In genomic region chr6:90463890-90464421, GRCm38 (mm10) we compare ENCODE assay signal across 8 mouse cellular contexts. TPM values are rescaled to one million over a fixed set of nuclear protein-coding genes. Genes with fewer than 3 reads are reported as not detected.
DNase-seq lines count a peak whose midpoint lies in the region; ATAC-seq and TF ChIP-seq lines count a peak whose summit lies in the region.

No protein-coding gene starts in this region.

- H3K4me1 ChIP-seq in heart, embryonic 10.5 days, result peaks cover 27% of the 10 kb centered on the region
- peaks cover 33% of the 10 kb centered on the region for H3K4me1 ChIP-seq in hindbrain, embryonic 15.5 days (replicated peaks)
- peaks cover 25% of the 10 kb centered on the region for H3K4me1 ChIP-seq in midbrain, embryonic 10.5 days

- no peaks in the 10 kb centered on the region for H3K9me3 ChIP-seq in heart, embryonic 10.5 days
- H3K9me3 ChIP-seq in hindbrain, embryonic 15.5 days, result no peaks in the 10 kb centered on the region
- no peaks in the 10 kb centered on the region for H3K9me3 ChIP-seq in midbrain, embryonic 10.5 days (replicated peaks)

- ATAC-seq in hindbrain, embryonic 15.5 days (ENCODE audit: low FRiP score, low read depth), result 0 out of 2 replicates have a peak, but pooled peaks have one; percentile 1

- intact Hi-C loops in heart, postnatal 10 days (cut with DNase I), result loop anchor here (1.0 kb wide), 1 partner anchor 43 kb away; no protein-coding TSS in a partner anchor

- 35% methylated on average over 7 of the region's 7 CpGs for WGBS in heart, embryonic 10.5 days
- WGBS in hindbrain, embryonic 15.5 days, result 43% methylated on average over 7 of the region's 7 CpGs
- 32% methylated on average over 7 of the region's 7 CpGs for WGBS in midbrain, embryonic 10.5 days

- peak overlapping the region; percentile 59; the same call in 1 of the 2 replicates for H3K9ac ChIP-seq in hindbrain, embryonic 15.5 days

- peak overlapping the region; percentile 90 for H3K27ac ChIP-seq in heart, embryonic 10.5 days
- H3K27ac ChIP-seq in hindbrain, embryonic 15.5 days (replicated peaks), result peak overlapping the region; percentile 54
- H3K27ac ChIP-seq in midbrain, embryonic 10.5 days (replicated peaks), result peak overlapping the region; percentile 35; the same call in 1 of the 2 replicates

- TF ChIP-seq CTCF in brain, embryonic 14.5 days (IDR thresholded peaks at IDR 0.05; ENCODE audit: borderline replicate concordance, extremely low read depth, insufficient read depth, insufficient read length), result no peak

- DNase-seq in heart, embryonic 10.5 days (ENCODE audit: low spot score), result no peak
- DNase-seq in heart, postnatal 10 days, result no peak
- DNase-seq in brain, embryonic 14.5 days (ENCODE audit: low read depth), result peak; percentile 44
- DNase-seq in midbrain, embryonic 10.5 days (ENCODE audit: low spot score), result no peak
- no peak for DNase-seq in right cerebral cortex, postnatal 14 days
- no peak for DNase-seq in right cerebral cortex, postnatal 4 days
- no peak for DNase-seq in embryo, embryonic 11 days

- TF ChIP-seq POLR2A in brain, embryonic 14.5 days (IDR thresholded peaks at IDR 0.05; ENCODE audit: borderline replicate concordance, extremely low read depth, insufficient read depth, insufficient read length, poor library complexity, severe bottlenecking), result no peak

- peak overlapping the region; percentile 80 for H3K4me3 ChIP-seq in heart, embryonic 10.5 days
- peak overlapping the region; percentile 63 for H3K4me3 ChIP-seq in hindbrain, embryonic 15.5 days
- peak overlapping the region; percentile 75 for H3K4me3 ChIP-seq in midbrain, embryonic 10.5 days

- peaks cover 15% of the 10 kb centered on the region for H3K36me3 ChIP-seq in heart, embryonic 10.5 days
- H3K36me3 ChIP-seq in hindbrain, embryonic 15.5 days, result no peaks in the 10 kb centered on the region
- H3K36me3 ChIP-seq in midbrain, embryonic 10.5 days, result 0 out of 2 replicates have a peak, but pooled peaks cover 9% of the 10 kb centered on the region

- peaks cover 33% of the 10 kb centered on the region for H3K27me3 ChIP-seq in heart, embryonic 10.5 days (ENCODE audit: insufficient read depth, poor library complexity, severe bottlenecking)
- peaks cover 17% of the 10 kb centered on the region; the same call in 1 of the 2 replicates for H3K27me3 ChIP-seq in hindbrain, embryonic 15.5 days
- peaks cover 63% of the 10 kb centered on the region for H3K27me3 ChIP-seq in midbrain, embryonic 10.5 days (ENCODE audit: low read depth, poor library complexity, severe bottlenecking)

- peak overlapping the region; percentile 100 for H3K4me2 ChIP-seq in hindbrain, embryonic 15.5 days

RNA-seq across cellular contexts. Expression of gene Klf15, which starts 1.6 kb away (rescaled TPM):
- polyA plus RNA-seq in heart, embryonic 10.5 days (2016; fragmentation: Nextera tagmentation; extraction: Ambion mirVana), result 7.9 and 11.5 TPM in 2 replicates
- total RNA-seq in heart, postnatal 10 days (2021), result 10 to 100 TPM; 15.6 to 38.7 TPM
- 11.8 and 12.6 TPM in 2 replicates for polyA plus RNA-seq in brain, embryonic 14.5 days (2012; rRNA removed)
- 17.3 and 20.0 TPM in 2 replicates for polyA plus RNA-seq in hindbrain, embryonic 15.5 days (2015; fragmentation: Nextera tagmentation; extraction: Ambion mirVana)
- polyA plus RNA-seq in midbrain, embryonic 10.5 days (2016; fragmentation: Nextera tagmentation; extraction: Ambion mirVana), result 4.2 and 4.9 TPM in 2 replicates

RNA-seq across cellular contexts. Expression of gene Aldh1l1, which starts 22.3 kb away (rescaled TPM):
- polyA plus RNA-seq in heart, embryonic 10.5 days (2016; fragmentation: Nextera tagmentation; extraction: Ambion mirVana), result 0.93 and 1.3 TPM in 2 replicates
- total RNA-seq in heart, postnatal 10 days (2021), result 1 to 10 TPM; 1.0 to 2.2 TPM
- 20.4 and 33.6 TPM in 2 replicates for polyA plus RNA-seq in brain, embryonic 14.5 days (2012; rRNA removed)
- polyA plus RNA-seq in hindbrain, embryonic 15.5 days (2015; fragmentation: Nextera tagmentation; extraction: Ambion mirVana), result 65.8 and 81.7 TPM in 2 replicates
- polyA plus RNA-seq in midbrain, embryonic 10.5 days (2016; fragmentation: Nextera tagmentation; extraction: Ambion mirVana), result 2.7 and 3.7 TPM in 2 replicates

RNA-seq across cellular contexts. Expression of gene Cfap100, which starts 35.4 kb away (rescaled TPM):
- 0.12 TPM in 1 of 2 replicates, not detected in the other for polyA plus RNA-seq in heart, embryonic 10.5 days (2016; fragmentation: Nextera tagmentation; extraction: Ambion mirVana)
- under 1 TPM in 1 of 2 experiments, not detected in 1; 0.41 TPM for total RNA-seq in heart, postnatal 10 days (2021)
- 10.1 and 12.7 TPM in 2 replicates for polyA plus RNA-seq in brain, embryonic 14.5 days (2012; rRNA removed)
- 6.7 and 7.2 TPM in 2 replicates for polyA plus RNA-seq in hindbrain, embryonic 15.5 days (2015; fragmentation: Nextera tagmentation; extraction: Ambion mirVana)
- 1.9 TPM in 2 replicates for polyA plus RNA-seq in midbrain, embryonic 10.5 days (2016; fragmentation: Nextera tagmentation; extraction: Ambion mirVana)

Comparison
In these comparisons a context has a peak if more than half of its experiments do, and no peak if none do; other contexts are left out.
1. H3K27ac ChIP-seq: peak in every context shown above with its lines; median percentile 90 in heart, embryonic 10.5 days; 54 in hindbrain, embryonic 15.5 days; 35 in midbrain, embryonic 10.5 days.